Mouse (Mus musculus): Measurements from ENCODE around the gene Natd1. TPM values are rescaled to one million over a fixed set of nuclear protein-coding genes. Genes with fewer than 3 reads are reported as not detected.

Gene Natd1
- polyA plus RNA-seq, 1 experiment from 2014 or later, result 14.2 TPM

GRCm38 (mm10) chr11:60913301-60914196, 1.0 kb downstream of the Natd1 start:
- peaks cover 32% of the 10 kb centered on the region for H3K4me1 ChIP-seq (replicated peaks)
- peak; percentile 80 for ATAC-seq (ENCODE audit: insufficient number of reproducible peaks, insufficient read depth, low FRiP score, low TSS enrichment, low read depth)
- H3K9ac ChIP-seq (replicated peaks), result peak overlapping the region; percentile 88
- no peaks in the 10 kb centered on the region for H3K9me3 ChIP-seq
- H3K27me3 ChIP-seq, result 0 out of 2 replicates have a peak, but pooled peaks cover 4% of the 10 kb centered on the region
- no peaks in the 10 kb centered on the region for H3K36me3 ChIP-seq
- WGBS, result 1% methylated on average over 84 of the region's 86 CpGs
- peak overlapping the region; percentile 73 for H3K4me2 ChIP-seq
- H3K4me3 ChIP-seq (replicated peaks), result peak overlapping the region; percentile 91
- H3K27ac ChIP-seq, result peak overlapping the region; percentile 66; the same call in 1 of the 2 replicates

GRCm38 (mm10) chr11:60912525-60912973, 2.0 kb downstream of the Natd1 start:
- Histone ChIP-seq H3K4me1 (replicated peaks) (peaks cover 32% of the 10 kb centered on the region), H3K36me3 (no peaks in the 10 kb centered on the region), H3K27ac (no peak overlapping the region), H3K4me2 (peak overlapping the region; percentile 73), H3K27me3 (no peaks in the 10 kb centered on the region), H3K9me3 (no peaks in the 10 kb centered on the region), H3K4me3 (replicated peaks) (peak overlapping the region; percentile 91), H3K9ac (replicated peaks) (peak overlapping the region; percentile 88; the same call in 1 of the 2 replicates)
- WGBS, result 34% methylated on average over 7 of the region's 7 CpGs
- ATAC-seq (ENCODE audit: insufficient number of reproducible peaks, insufficient read depth, low FRiP score, low TSS enrichment, low read depth), result no peak

- WGBS, result 84% methylated on average over 1 of the region's 1 CpGs
- Histone ChIP-seq H3K9ac (replicated peaks) (no peak overlapping the region), H3K4me2 (no peak overlapping the region), H3K9me3 (no peaks in the 10 kb centered on the region), H3K4me3 (replicated peaks) (no peak overlapping the region), H3K27ac (no peak overlapping the region), H3K4me1 (replicated peaks) (peaks cover 24% of the 10 kb centered on the region), H3K36me3 (peaks cover 22% of the 10 kb centered on the region), H3K27me3 (no peaks in the 10 kb centered on the region)
- no peak for ATAC-seq (ENCODE audit: insufficient number of reproducible peaks, insufficient read depth, low FRiP score, low TSS enrichment, low read depth)
Observed at GRCm38 (mm10) chr11:60909626-60910025, 4.9 kb downstream of the Natd1 start.

GRCm38 (mm10) chr11:60908073-60908472, 6.5 kb downstream of the Natd1 start:
- peaks cover 38% of the 10 kb centered on the region for H3K36me3 ChIP-seq
- WGBS, result 70% methylated on average over 3 of the region's 3 CpGs
- no peak overlapping the region for H3K4me2 ChIP-seq

GRCm38 (mm10) chr11:60906449-60906848, 8.1 kb downstream of the Natd1 start:
- H3K4me2 ChIP-seq, result no peak overlapping the region
- no peak overlapping the region for H3K9ac ChIP-seq (replicated peaks)
- ATAC-seq (ENCODE audit: insufficient number of reproducible peaks, insufficient read depth, low FRiP score, low TSS enrichment, low read depth), result no peak
- 83% methylated on average over 4 of the region's 4 CpGs for WGBS
- peaks cover 39% of the 10 kb centered on the region for H3K36me3 ChIP-seq
- peaks cover 11% of the 10 kb centered on the region for H3K4me1 ChIP-seq (replicated peaks)
- no peak overlapping the region for H3K4me3 ChIP-seq (replicated peaks)
- H3K27ac ChIP-seq, result no peak overlapping the region
- no peaks in the 10 kb centered on the region for H3K27me3 ChIP-seq
- no peaks in the 10 kb centered on the region for H3K9me3 ChIP-seq

More at GRCm38 (mm10) chr11:60908073-60908472, 6.5 kb downstream of the Natd1 start:
- no peak overlapping the region for H3K27ac ChIP-seq
- H3K27me3 ChIP-seq, result no peaks in the 10 kb centered on the region
- no peak for ATAC-seq (ENCODE audit: insufficient number of reproducible peaks, insufficient read depth, low FRiP score, low TSS enrichment, low read depth)
- H3K9me3 ChIP-seq, result no peaks in the 10 kb centered on the region
- no peak overlapping the region for H3K9ac ChIP-seq (replicated peaks)
- peaks cover 17% of the 10 kb centered on the region for H3K4me1 ChIP-seq (replicated peaks)
- no peak overlapping the region for H3K4me3 ChIP-seq (replicated peaks)

GRCm38 (mm10) chr11:60905407-60906120, 9.0 kb downstream of the Natd1 start:
- no peak overlapping the region for H3K9ac ChIP-seq (replicated peaks)
- H3K4me1 ChIP-seq (replicated peaks), result peaks cover 8% of the 10 kb centered on the region
- no peaks in the 10 kb centered on the region for H3K9me3 ChIP-seq
- peaks cover 8% of the 10 kb centered on the region; the same call in 1 of the 2 replicates for H3K27me3 ChIP-seq
- no peak for ATAC-seq (ENCODE audit: insufficient number of reproducible peaks, insufficient read depth, low FRiP score, low TSS enrichment, low read depth)
- H3K27ac ChIP-seq, result no peak overlapping the region
- H3K4me2 ChIP-seq, result no peak overlapping the region
- peaks cover 39% of the 10 kb centered on the region for H3K36me3 ChIP-seq
- no peak overlapping the region for H3K4me3 ChIP-seq (replicated peaks)
- WGBS, result 88% methylated on average over 10 of the region's 10 CpGs

GRCm38 (mm10) chr11:60903661-60904061, 10.9 kb downstream of the Natd1 start:
- Histone ChIP-seq H3K9me3 (no peaks in the 10 kb centered on the region), H3K36me3 (peaks cover 39% of the 10 kb centered on the region), H3K9ac (replicated peaks) (no peak overlapping the region), H3K27ac (no peak overlapping the region), H3K4me3 (replicated peaks) (no peak overlapping the region), H3K4me2 (no peak overlapping the region), H3K4me1 (replicated peaks) (peaks cover 8% of the 10 kb centered on the region), H3K27me3 (peaks cover 14% of the 10 kb centered on the region; the same call in 1 of the 2 replicates)
- no peak for ATAC-seq (ENCODE audit: insufficient number of reproducible peaks, insufficient read depth, low FRiP score, low TSS enrichment, low read depth)
- 87% methylated on average over 6 of the region's 6 CpGs for WGBS

- H3K4me1 ChIP-seq (replicated peaks), result peaks cover 8% of the 10 kb centered on the region
- H3K9ac ChIP-seq (replicated peaks), result no peak overlapping the region
- no peak overlapping the region for H3K4me3 ChIP-seq (replicated peaks)
- H3K36me3 ChIP-seq, result peaks cover 39% of the 10 kb centered on the region
- no peaks in the 10 kb centered on the region for H3K9me3 ChIP-seq
- peaks cover 25% of the 10 kb centered on the region; the same call in 1 of the 2 replicates for H3K27me3 ChIP-seq
- H3K4me2 ChIP-seq, result no peak overlapping the region
- H3K27ac ChIP-seq, result no peak overlapping the region
- 28% methylated on average over 4 of the region's 4 CpGs for WGBS
- ATAC-seq (ENCODE audit: insufficient number of reproducible peaks, insufficient read depth, low FRiP score, low TSS enrichment, low read depth), result no peak
Observed at GRCm38 (mm10) chr11:60902486-60902885, 12.1 kb downstream of the Natd1 start.

GRCm38 (mm10) chr11:60902001-60902400, 12.5 kb downstream of the Natd1 start:
- Histone ChIP-seq H3K9me3 (no peaks in the 10 kb centered on the region), H3K4me3 (replicated peaks) (no peak overlapping the region), H3K9ac (replicated peaks) (no peak overlapping the region), H3K27me3 (peaks cover 29% of the 10 kb centered on the region; the same call in 1 of the 2 replicates), H3K36me3 (peaks cover 39% of the 10 kb centered on the region), H3K4me2 (no peak overlapping the region), H3K27ac (no peak overlapping the region), H3K4me1 (replicated peaks) (peaks cover 11% of the 10 kb centered on the region)
- WGBS, result 73% methylated on average over 7 of the region's 7 CpGs
- no peak for ATAC-seq (ENCODE audit: insufficient number of reproducible peaks, insufficient read depth, low FRiP score, low TSS enrichment, low read depth)

GRCm38 (mm10) chr11:60895915-60896314, 18.6 kb downstream of the Natd1 start:
- Histone ChIP-seq H3K9ac (replicated peaks) (no peak overlapping the region), H3K9me3 (no peaks in the 10 kb centered on the region), H3K4me3 (replicated peaks) (no peak overlapping the region), H3K27me3 (peaks cover 25% of the 10 kb centered on the region; the same call in 1 of the 2 replicates), H3K36me3 (no peaks in the 10 kb centered on the region), H3K27ac (no peak overlapping the region), H3K4me2 (peak overlapping the region; percentile 23; the same call in 1 of the 2 replicates), H3K4me1 (replicated peaks) (peaks cover 19% of the 10 kb centered on the region)
- ATAC-seq (ENCODE audit: insufficient number of reproducible peaks, insufficient read depth, low FRiP score, low TSS enrichment, low read depth), result peak; percentile 79
- 6% methylated on average over 4 of the region's 4 CpGs for WGBS

- H3K27ac ChIP-seq, result no peak overlapping the region
- H3K4me1 ChIP-seq (replicated peaks), result peaks cover 4% of the 10 kb centered on the region
- WGBS, result 56% methylated on average over 3 of the region's 3 CpGs
- H3K9me3 ChIP-seq, result no peaks in the 10 kb centered on the region
- no peak overlapping the region for H3K4me3 ChIP-seq (replicated peaks)
- H3K4me2 ChIP-seq, result no peak overlapping the region
- no peaks in the 10 kb centered on the region for H3K36me3 ChIP-seq
- no peak overlapping the region for H3K9ac ChIP-seq (replicated peaks)
- ATAC-seq (ENCODE audit: insufficient number of reproducible peaks, insufficient read depth, low FRiP score, low TSS enrichment, low read depth), result no peak
- no peaks in the 10 kb centered on the region for H3K27me3 ChIP-seq
Observed at GRCm38 (mm10) chr11:60890744-60891143, 23.8 kb downstream of the Natd1 start.

Data from limb, embryonic 12.5 days (tissue).